ENCODE assay signal across 21 mouse cellular contexts in the genomic region with DNA sequence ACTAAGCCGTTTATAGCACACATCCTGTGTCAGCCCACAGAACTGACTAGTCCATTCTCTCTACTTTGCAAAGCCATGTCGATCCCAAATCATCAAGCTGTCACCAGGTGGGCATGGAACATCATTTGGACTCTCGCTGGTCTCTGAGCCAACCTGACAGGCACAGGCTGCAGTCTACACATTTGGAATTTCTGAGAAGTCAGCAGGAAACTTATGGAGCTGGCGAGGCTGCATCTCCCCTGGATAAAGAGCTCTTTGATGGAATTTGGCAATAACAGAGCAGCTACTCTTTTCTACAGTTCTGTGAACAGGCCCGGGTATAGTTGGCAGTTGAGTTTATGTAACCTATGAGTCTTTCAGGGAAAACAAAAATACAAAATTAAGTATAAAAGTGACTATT.
DNase-seq lines count a peak whose midpoint lies in the region; ATAC-seq and TF ChIP-seq lines count a peak whose summit lies in the region.
"Had no signal": no experiment of that assay in that cellular context is flagged by ENCODE, and none has a peak within 500 bp of the region (broad histone marks: within the 10 kb centered on the region; RNA-seq: fewer than 3 reads in every experiment).

No protein-coding gene starts in this region.

- H3K27ac ChIP-seq in hindbrain, embryonic 16.5 days (ENCODE audit: low read depth, low read length), result no peak overlapping the region
- no peak overlapping the region for H3K27ac ChIP-seq in hindbrain, embryonic 14.5 days
- no peak overlapping the region for H3K27ac ChIP-seq in midbrain, embryonic 16.5 days (ENCODE audit: low read length)
- H3K27ac ChIP-seq in midbrain, embryonic 15.5 days, result no peak overlapping the region
- peak overlapping the region; percentile 54 for H3K27ac ChIP-seq in limb, embryonic 15.5 days
- H3K27ac ChIP-seq: embryonic facial prominence, embryonic 13.5 days; gastrocnemius, adult 2 months had no signal

- H3K27me3 ChIP-seq in hindbrain, embryonic 16.5 days (replicated peaks; ENCODE audit: control insufficient read depth, insufficient read depth, low read length), result no peaks in the 10 kb centered on the region
- no peaks in the 10 kb centered on the region for H3K27me3 ChIP-seq in hindbrain, embryonic 14.5 days (ENCODE audit: control insufficient read depth, insufficient read depth, low read length)
- H3K27me3 ChIP-seq in midbrain, embryonic 16.5 days (ENCODE audit: control insufficient read depth, insufficient read depth, low read depth, low read length), result no peaks in the 10 kb centered on the region
- H3K27me3 ChIP-seq in midbrain, embryonic 15.5 days (replicated peaks), result no peaks in the 10 kb centered on the region
- H3K27me3 ChIP-seq in limb, embryonic 15.5 days, result no peaks in the 10 kb centered on the region
- H3K27me3 ChIP-seq: embryonic facial prominence, embryonic 13.5 days had no signal

- H3K4me2 ChIP-seq in hindbrain, embryonic 16.5 days (ENCODE audit: low read length), result no peak overlapping the region
- no peak overlapping the region for H3K4me2 ChIP-seq in hindbrain, embryonic 14.5 days (replicated peaks)
- H3K4me2 ChIP-seq in midbrain, embryonic 16.5 days (ENCODE audit: low read length), result no peak overlapping the region
- no peak overlapping the region for H3K4me2 ChIP-seq in midbrain, embryonic 15.5 days
- H3K4me2 ChIP-seq in limb, embryonic 15.5 days, result no peak overlapping the region
- H3K4me2 ChIP-seq: embryonic facial prominence, embryonic 13.5 days; heart, embryonic 11.5 days had no signal

- no peak for DNase-seq in hindbrain, embryonic 14.5 days (ENCODE audit: low spot score)
- DNase-seq in brain, embryonic 14.5 days (ENCODE audit: low read depth), result peak; percentile 57
- no peak for DNase-seq in left cerebral cortex, postnatal 36 days (ENCODE audit: low spot score in 2 of 2)
- DNase-seq: adrenal gland, adult 8-10 months; adrenal gland, postnatal 25 days; cerebellum, adult 18-20 months; cerebellum, adult 9-11 months; cerebellum, postnatal 25 days; forebrain, postnatal 0 days; gastrocnemius, adult 2 months; gastrocnemius, postnatal 14 days; heart, adult 11 months had no signal

- H3K4me1 ChIP-seq in hindbrain, embryonic 16.5 days (ENCODE audit: control insufficient read depth, insufficient read depth, low read depth, low read length), result no peaks in the 10 kb centered on the region
- H3K4me1 ChIP-seq in hindbrain, embryonic 14.5 days (replicated peaks; ENCODE audit: control insufficient read depth, insufficient read depth, low read length), result 0 out of 2 replicates have a peak, but pooled peaks cover 5% of the 10 kb centered on the region
- no peaks in the 10 kb centered on the region for H3K4me1 ChIP-seq in midbrain, embryonic 16.5 days (ENCODE audit: control insufficient read depth, insufficient read depth, low read length)
- H3K4me1 ChIP-seq in midbrain, embryonic 15.5 days, result no peaks in the 10 kb centered on the region
- H3K4me1 ChIP-seq in limb, embryonic 15.5 days, result no peaks in the 10 kb centered on the region

- no peak for TF ChIP-seq POLR2A in brain, embryonic 14.5 days (IDR thresholded peaks at IDR 0.05; ENCODE audit: borderline replicate concordance, extremely low read depth, insufficient read depth, insufficient read length, poor library complexity, severe bottlenecking)

- no peak overlapping the region for H3K4me3 ChIP-seq in hindbrain, embryonic 16.5 days (ENCODE audit: low read length)
- no peak overlapping the region for H3K4me3 ChIP-seq in hindbrain, embryonic 14.5 days (replicated peaks; ENCODE audit: low read length)
- no peak overlapping the region for H3K4me3 ChIP-seq in midbrain, embryonic 16.5 days (ENCODE audit: low read depth, low read length)
- H3K4me3 ChIP-seq in midbrain, embryonic 15.5 days, result no peak overlapping the region
- H3K4me3 ChIP-seq in limb, embryonic 15.5 days, result no peak overlapping the region
- H3K4me3 ChIP-seq: embryonic facial prominence, embryonic 13.5 days; gastrocnemius, adult 2 months had no signal

- WGBS in hindbrain, embryonic 16.5 days, result 53% methylated on average over 5 of the region's 5 CpGs
- WGBS in hindbrain, embryonic 14.5 days, result 67% methylated on average over 5 of the region's 5 CpGs
- 61% methylated on average over 5 of the region's 5 CpGs for WGBS in midbrain, embryonic 16.5 days
- WGBS in midbrain, embryonic 15.5 days, result 68% methylated on average over 5 of the region's 5 CpGs
- WGBS in limb, embryonic 15.5 days, result 57% methylated on average over 5 of the region's 5 CpGs

- peak; percentile 72 for ATAC-seq in hindbrain, embryonic 16.5 days
- no peak for ATAC-seq in hindbrain, embryonic 14.5 days (ENCODE audit: low FRiP score)
- ATAC-seq in midbrain, embryonic 16.5 days, result 0 out of 2 replicates have a peak, but pooled peaks have one; percentile 39
- ATAC-seq in midbrain, embryonic 15.5 days (replicated peaks), result no peak
- peak; percentile 61 for ATAC-seq in limb, embryonic 15.5 days (ENCODE audit: insufficient number of reproducible peaks, low FRiP score, low TSS enrichment, low read depth)
- ATAC-seq: activated CD4-positive, CD25-positive, alpha-beta regulatory T cell, adult 4 months; CD4-positive, CD25-positive, alpha-beta regulatory T cell, adult 4 months; forebrain, embryonic 14.5 days; forebrain, postnatal 0 days had no signal

- H3K36me3 ChIP-seq in hindbrain, embryonic 16.5 days (ENCODE audit: control insufficient read depth, insufficient read depth, low read length), result no peaks in the 10 kb centered on the region
- H3K36me3 ChIP-seq in hindbrain, embryonic 14.5 days (replicated peaks; ENCODE audit: control insufficient read depth, insufficient read depth), result no peaks in the 10 kb centered on the region
- H3K36me3 ChIP-seq in midbrain, embryonic 16.5 days (ENCODE audit: control insufficient read depth, insufficient read depth, low read length), result no peaks in the 10 kb centered on the region
- no peaks in the 10 kb centered on the region for H3K36me3 ChIP-seq in midbrain, embryonic 15.5 days (replicated peaks)
- H3K36me3 ChIP-seq in limb, embryonic 15.5 days, result no peaks in the 10 kb centered on the region
- H3K36me3 ChIP-seq: embryonic facial prominence, embryonic 13.5 days had no signal

- intact Hi-C loops in left cerebral cortex, postnatal 36 days (cut with DNase I), result no loop called here

- no peak for TF ChIP-seq CTCF in brain, embryonic 14.5 days (IDR thresholded peaks at IDR 0.05; ENCODE audit: borderline replicate concordance, extremely low read depth, insufficient read depth, insufficient read length)

- no peak overlapping the region for H3K9ac ChIP-seq in hindbrain, embryonic 16.5 days (ENCODE audit: low read depth, low read length)
- no peak overlapping the region for H3K9ac ChIP-seq in hindbrain, embryonic 14.5 days
- H3K9ac ChIP-seq in midbrain, embryonic 16.5 days (ENCODE audit: low read depth, low read length), result no peak overlapping the region
- H3K9ac ChIP-seq in midbrain, embryonic 15.5 days, result no peak overlapping the region
- H3K9ac ChIP-seq in limb, embryonic 15.5 days, result no peak overlapping the region
- H3K9ac ChIP-seq: embryonic facial prominence, embryonic 13.5 days; forebrain, postnatal 0 days had no signal

- H3K9me3 ChIP-seq in hindbrain, embryonic 16.5 days (ENCODE audit: control insufficient read depth, low read length), result no peaks in the 10 kb centered on the region
- H3K9me3 ChIP-seq in hindbrain, embryonic 14.5 days (ENCODE audit: control insufficient read depth, low read length), result no peaks in the 10 kb centered on the region
- H3K9me3 ChIP-seq in midbrain, embryonic 16.5 days (replicated peaks; ENCODE audit: control insufficient read depth, low read length, poor library complexity, severe bottlenecking), result no peaks in the 10 kb centered on the region
- no peaks in the 10 kb centered on the region for H3K9me3 ChIP-seq in midbrain, embryonic 15.5 days
- H3K9me3 ChIP-seq in limb, embryonic 15.5 days, result no peaks in the 10 kb centered on the region
- H3K9me3 ChIP-seq: embryonic facial prominence, embryonic 13.5 days had no signal

Comparison
In these comparisons a context has a peak if more than half of its experiments do, and no peak if none do; other contexts are left out.
1. ATAC-seq: peak in hindbrain, embryonic 16.5 days (single experiment), midbrain, embryonic 16.5 days (single experiment) and limb, embryonic 15.5 days (single experiment); none in hindbrain, embryonic 14.5 days (single experiment) and midbrain, embryonic 15.5 days (single experiment).